Mouse (Mus musculus) adipocyte (in vitro differentiated cells): ENCODE data around the gene Msh5.
A peak's percentile ranks its signal among the peaks of the same experiment; 100 is the strongest.

Experiments
- DNase-seq: peaks from one replicate; pipeline ENCODE4 v3.0.0-alpha.2; 2016; ENCODE audit warnings: low spot score

Msh5 gene

GRCm38 (mm10) chr17:35070556-35071229 lies 24.1 kb upstream of the Msh5 start:
- DNase-seq: no peak

DNA sequence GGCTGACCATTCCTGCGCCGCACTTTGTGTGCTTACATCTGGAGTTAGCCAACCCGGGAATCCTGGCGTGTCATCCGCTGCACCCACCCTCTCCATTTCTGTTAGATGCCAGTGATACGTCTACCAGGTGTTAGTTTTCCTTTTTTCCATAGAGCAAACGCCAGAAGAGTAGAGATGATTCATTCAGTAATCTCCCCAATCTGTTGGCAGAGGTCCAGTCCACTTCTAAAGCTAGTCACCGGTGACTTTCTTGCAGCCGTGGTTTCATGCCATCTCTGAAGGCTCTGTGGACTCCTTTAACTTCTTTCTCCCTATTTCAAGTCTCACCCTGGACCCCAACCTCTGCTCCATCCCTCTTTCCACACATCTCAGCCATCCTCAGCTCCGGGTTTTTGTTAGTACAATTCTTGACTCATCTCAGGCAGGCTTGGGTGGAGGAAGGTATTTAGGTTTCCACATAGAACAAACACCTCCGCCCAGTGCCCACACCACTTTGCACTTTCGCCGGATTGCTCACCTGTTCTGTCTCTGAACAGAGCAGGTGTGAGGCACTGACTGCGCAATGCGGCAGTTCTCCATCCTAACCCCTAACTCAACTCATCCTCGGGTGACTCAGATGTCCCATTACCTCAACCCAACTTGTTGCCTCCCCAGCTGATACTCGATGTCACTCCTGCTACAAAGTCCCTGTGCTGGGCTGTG lies 21.8 kb upstream of the Msh5 start:
- DNase-seq: no peak

DNA sequence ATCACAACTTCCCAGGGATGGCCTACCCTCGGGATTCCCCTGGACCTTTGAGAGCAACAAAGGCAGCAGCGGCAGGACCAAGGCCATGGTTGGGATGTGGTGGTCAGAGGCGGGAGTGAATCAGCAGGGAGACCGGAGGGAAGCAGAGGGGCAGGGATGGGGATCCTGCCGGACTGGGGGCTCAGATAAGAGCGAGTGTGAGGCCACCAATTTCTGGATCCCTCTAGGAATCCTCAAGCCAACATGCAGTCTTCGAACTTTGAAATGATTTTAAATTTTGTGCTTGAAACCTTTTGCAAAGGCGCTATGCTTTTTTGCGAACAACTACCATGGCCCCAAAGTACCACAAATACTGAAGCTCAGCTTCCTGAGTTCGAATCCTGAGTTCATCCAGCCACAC lies 19.5 kb upstream of the Msh5 start, which contains the start of gene Mpig6b:
Gene Mpig6b, minus strand, starts transcription at position 101 of the 400 bp plus-strand sequence.
- no peak for DNase-seq

GRCm38 (mm10) chr17:35064951-35065947 lies 18.7 kb upstream of the Msh5 start, which contains the start of gene Ly6g6c:
TSS of gene Ly6g6c (plus strand) at chr17:35065388.
- peak; percentile 67 for DNase-seq

- no peak for DNase-seq
These were observed 17.9 kb upstream of the Msh5 start for GRCm38 (mm10) chr17:35064378-35064877.

- DNase-seq: peak; percentile 69
These were observed 16.9 kb upstream of the Msh5 start for GRCm38 (mm10) chr17:35063466-35063865.

DNA sequence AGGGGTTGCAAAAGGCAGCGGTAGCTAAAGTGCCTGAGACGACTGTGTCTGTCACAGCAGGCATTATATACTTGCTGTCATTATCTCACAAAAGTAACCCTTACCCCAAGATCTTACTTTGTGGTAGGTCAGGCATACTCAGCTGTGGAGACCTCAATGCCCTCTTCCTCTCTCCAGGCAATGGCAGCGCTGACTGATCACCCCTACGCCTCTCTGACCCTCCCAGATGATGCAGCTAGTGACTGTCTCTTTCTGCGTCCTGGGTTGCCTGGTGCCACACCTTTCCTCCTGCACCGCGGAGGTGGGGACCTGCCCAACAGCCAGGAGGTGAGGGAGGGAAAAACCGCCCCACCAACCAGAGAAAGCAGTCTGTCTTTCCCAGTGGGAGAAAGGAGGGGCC lies 14.8 kb upstream of the Msh5 start:
- no peak for DNase-seq

GRCm38 (mm10) chr17:35060737-35061297 lies 14.3 kb upstream of the Msh5 start:
- no peak for DNase-seq

DNA sequence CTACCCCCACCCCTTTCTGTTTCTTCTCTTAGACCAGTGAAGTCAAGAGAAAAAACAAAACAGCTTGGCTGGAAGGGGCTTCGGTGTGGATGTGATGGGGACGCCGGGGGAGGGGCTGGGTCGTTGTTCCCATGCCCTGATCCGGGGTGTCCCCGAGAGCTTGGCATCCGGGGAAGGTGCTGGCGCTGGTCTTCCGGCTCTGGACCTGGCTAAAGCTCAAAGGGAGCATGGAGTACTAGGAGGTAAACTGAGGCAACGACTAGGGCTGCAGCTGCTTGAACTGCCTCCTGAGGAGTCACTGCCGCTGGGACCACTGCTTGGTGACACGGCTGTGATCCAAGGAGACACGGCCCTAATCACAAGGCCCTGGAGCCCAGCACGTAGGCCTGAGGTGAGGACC lies 13.5 kb upstream of the Msh5 start:
- no peak for DNase-seq

- DNase-seq: peak; percentile 81
These were observed 12.7 kb upstream of the Msh5 start, which contains the start of gene Ddah2 for GRCm38 (mm10) chr17:35058911-35059892. TSS of gene Ddah2 (plus strand) at chr17:35059035.

DNA sequence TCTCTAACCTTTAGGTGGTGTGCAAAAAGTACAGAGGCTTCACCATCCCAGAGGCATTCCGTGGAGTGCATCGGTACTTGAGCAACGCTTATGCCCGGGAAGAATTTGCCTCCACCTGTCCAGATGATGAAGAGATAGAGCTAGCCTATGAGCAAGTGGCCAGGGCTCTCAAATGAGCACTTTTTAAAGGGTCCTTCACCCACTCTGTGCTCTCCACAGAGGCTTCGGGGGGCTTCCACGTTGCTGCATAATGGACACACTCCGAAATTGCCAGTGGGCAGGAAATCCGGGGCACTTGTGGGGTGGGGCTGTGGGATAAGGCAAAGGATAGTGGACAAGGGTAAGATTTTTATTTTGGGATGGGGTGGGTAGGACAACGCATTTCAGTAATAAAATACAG lies 11.8 kb upstream of the Msh5 start:
- no peak for DNase-seq

GRCm38 (mm10) chr17:35057090-35057489 lies 10.5 kb upstream of the Msh5 start:
- no peak for DNase-seq

DNA sequence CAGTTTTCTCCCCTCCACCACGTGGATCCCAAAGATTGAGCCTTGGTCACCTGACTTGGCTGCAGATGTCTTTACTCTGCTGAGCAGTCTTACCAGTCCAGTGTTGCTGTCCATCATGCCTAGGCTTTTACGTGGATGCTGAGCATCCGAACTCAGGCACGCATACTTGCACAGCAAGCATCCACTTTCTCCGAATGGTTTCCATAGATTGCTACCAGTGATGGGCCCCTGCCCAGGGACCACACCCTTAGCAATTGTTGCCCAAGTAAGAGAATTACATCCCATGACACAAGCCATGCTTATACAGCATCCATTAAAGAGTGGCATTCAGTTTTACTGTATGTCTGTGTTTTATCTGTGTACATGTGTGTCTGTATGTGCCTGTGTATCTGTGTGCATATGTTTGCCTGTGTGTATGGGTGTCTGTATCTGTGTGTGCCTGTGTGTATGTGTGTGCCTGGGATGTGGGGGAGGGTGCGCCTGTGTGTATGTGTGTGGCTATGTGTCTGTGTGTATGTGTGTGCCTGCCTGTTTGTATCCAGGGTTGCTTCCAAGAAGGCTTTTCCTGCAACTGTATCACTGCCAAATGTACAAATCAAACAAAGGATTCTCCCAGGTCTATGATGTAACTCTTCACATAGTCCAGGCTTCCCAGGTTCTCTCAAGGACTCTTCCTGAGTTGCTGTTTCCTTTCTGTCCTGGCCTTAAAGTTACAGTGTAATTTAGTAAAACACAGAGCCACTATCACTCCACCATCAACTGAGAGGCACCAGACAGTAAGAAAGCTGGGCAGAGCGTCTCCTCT lies 9.3 kb upstream of the Msh5 start:
- no peak for DNase-seq

DNA sequence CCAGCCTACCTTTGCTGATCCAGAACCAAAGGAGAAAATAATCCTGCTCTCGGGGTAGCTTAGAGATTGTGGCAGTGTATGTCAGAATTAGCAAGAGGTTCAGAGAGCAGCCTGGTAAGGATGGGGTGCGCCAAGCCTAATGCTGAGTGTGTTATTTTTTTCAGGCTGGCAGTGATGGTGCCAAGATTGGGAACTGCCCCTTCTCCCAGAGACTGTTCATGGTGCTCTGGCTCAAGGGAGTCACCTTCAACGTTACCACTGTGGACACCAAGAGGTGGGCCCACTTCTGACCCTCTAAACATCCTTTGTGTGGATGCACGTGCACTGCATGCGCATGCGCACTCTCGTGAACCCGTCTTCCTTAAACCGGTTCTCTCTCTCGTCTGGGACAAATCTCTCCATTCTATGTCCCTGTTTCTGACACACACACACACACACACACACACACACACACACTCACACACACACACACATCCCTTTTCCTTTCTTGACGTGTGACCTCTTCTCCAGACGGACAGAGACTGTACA lies 5.8 kb upstream of the Msh5 start:
- no peak for DNase-seq

DNA sequence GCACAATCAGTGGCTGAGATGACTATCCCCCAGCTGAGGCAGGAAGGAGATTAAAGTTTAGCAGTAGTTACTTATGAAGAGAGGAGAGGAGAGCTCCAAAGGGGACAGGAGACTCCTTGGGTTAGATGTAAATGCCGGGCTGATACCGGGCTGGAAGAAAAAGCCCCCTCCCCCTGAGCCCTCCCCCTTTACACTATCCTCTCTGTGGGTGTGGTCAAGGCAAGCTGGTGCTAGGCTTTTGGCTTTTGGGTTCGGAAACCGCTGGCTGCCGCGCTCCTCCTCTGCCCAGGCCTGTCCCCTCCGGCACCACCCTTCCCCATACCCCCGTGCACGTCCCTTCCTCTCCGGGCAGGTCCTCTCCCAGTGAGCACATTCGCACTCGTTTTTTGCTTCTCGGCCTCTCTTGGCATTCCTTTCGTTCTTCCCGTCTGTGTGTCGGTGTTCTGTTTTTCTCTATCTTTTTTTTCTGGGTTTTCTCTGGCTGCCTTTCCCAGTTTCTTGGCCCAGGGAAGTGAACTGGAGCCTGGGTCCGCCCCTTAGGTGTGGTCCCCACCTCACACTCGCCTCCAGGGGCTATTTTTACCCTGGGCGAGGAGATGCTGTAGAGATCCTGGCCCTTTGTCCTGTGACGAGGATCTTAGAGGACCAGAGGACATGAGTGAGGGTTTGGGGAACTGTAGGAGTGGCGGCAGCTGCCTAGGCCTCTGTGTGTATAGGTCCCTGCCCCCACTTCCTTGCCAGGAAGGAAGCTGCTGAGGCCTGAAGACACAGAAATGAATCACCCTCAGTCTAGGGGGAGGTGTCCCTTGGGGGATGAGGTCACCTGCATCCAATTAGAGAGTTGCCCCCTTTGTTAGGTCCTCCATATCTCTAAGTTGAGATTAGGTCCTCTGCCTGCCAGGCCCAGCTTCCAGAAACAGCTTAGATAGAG lies 4.9 kb upstream of the Msh5 start:
- peak; percentile 69 for DNase-seq

- DNase-seq: peak; percentile 61
These were observed 3.7 kb upstream of the Msh5 start for GRCm38 (mm10) chr17:35050126-35050750.

DNA sequence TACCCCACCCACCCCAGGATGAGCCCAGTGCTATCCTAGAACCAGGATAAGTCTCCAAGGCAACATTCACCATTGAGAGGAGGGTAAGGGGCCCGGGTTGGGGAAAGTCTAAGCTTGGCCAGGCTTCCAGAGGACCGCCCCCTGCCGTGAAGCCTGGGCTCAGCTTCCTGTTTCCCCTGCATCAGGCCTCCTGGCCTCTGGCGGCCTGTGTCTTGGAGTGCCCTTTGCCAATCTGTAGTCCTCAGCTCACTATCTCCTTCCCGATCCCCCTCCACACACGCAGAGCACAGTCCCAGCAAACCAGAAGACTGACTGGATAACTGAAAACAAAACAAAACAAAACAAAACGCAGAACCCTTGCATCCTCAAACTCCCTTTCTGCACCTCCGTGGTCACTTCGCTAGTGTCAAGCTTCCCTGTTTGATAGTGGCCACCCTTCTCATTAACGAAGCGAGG lies 3.0 kb upstream of the Msh5 start, which contains the start of gene Clic1:
Gene Clic1, plus strand, starts transcription at position 406 of the 456 bp plus-strand sequence.
- DNase-seq: peak; percentile 70
